Mouse (Mus musculus) telencephalon, adult 2 months (tissue): ENCODE measurements at regions not wholly inside any gene's neighbourhood (a gene's known extent, or its start where the extent isn't known, plus 50 kb on each side); places are given as distances from the start of the nearest gene placed in this dataset.
A peak's percentile ranks its signal among the peaks of the same experiment; 100 is the strongest.
"Not testable (repeated sequence)": the region's sequence is repeated elsewhere in the genome, so short reads cannot be mapped to it uniquely, and the experiment has no call there.

Experiments
- DNase-seq: peaks from one replicate; pipeline ENCODE4 v3.0.0-alpha.2; 2011; ENCODE audit warnings: low read depth, low spot score

DNA sequence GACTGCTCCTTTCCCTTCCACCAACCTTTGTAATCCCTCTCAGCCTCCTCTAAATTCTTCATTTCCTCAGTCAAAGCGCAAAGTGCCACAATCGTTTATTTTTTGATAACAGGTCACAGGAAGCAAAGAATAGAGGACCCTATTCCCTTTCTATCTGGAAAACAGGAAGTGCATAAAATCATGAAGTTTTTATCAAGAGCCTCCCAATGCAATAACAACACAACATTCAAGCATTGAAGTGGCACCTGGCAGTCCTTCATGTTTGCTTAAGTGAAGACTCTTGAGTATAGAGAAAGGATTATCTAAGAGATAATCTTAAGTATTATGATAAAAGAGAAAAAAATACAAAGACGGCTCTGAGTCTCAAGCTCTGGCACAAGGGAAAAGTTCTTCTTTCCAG, 111.9 kb downstream of the Ibtk start:
- DNase-seq, result no peak

DNA sequence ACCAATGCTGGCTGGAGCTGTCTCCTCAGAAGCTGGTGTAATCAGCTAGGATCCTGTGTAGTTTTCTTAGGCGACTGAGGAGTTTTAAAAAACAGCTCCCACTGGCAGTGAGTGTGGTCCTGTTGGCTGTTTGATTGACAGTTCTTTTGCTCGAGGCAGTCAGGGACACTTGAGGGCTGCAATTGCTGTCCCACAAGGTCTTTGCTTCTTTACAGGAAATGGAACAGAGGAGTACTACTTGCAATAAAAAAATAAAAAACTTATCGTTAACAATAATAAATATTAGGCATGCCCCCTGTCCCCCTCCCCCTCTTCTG, 113.0 kb downstream of the Ibtk start:
- DNase-seq, result no peak

DNA sequence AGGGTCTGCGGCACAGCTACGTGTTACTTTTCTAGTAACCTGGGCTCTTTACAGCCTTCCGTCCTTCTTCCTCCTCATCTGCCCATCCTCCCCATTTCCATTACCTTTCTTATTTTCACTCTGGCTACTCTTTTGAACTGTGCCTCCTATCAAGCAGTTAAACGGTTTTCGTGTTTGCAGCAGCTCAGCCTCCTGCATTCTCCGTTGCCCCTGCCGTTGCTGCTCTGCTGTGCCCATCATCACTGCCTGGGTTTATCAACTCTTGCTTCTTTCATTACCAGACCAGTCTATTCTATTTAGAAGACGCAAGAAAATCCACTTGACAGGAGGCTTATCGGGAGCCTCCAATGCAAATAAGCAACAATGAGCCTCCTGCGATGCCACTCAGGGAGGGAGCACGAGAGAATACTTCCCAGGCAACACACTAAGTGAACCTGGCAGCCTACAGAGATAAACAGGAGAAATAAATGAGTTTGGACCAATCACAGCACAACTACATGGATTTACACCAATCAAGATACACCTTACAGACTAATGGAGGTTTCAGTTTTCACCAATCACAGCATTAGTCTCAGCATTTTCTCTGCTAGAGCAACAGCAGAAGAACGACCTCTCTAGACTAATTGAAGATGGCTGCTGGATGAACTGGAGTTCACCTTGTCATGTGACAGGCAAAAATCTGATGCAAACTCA, 113.5 kb downstream of the Ibtk start:
- peak; percentile 6 for DNase-seq

DNA sequence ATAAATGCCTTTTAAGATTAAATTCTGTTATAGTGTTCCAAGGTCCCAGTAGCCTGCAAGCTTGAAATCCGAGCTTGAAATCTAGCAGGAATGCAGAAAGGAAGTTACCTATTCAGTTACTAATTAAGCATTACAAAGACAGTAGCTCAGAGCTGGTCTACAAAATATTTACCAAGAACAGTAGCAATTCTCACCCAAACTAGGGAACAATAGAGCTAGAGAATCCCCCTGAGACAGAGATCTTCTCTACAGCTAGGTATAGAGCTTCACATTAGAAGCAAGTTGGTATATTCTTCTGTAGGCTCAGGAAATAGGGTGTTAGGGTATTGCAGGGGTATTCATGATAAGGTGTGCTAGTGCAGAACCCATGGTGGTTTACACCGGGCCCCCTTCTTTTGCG, 114.3 kb downstream of the Ibtk start:
- not testable (repeated sequence) for DNase-seq

DNA sequence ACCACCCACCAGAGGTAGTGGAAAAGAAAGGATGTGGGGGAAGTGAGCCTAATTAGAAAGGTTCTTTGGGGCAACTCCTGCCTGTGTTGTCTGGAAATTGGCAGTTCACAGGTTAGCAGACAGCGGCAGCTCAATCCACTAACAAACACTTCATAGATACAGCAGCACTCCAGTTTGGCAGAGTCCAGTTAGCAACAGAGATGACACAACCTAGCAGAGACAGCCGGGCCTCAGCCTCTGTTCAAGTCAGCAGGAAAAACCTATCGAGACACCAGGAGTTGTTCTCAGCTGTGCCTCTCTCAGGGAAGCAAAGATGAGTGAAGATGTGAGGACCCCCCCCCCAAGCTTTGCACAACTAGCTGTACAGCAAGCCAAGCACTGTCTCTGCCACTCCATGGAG, 131.2 kb downstream of the Ibtk start:
- DNase-seq, result no peak

DNA sequence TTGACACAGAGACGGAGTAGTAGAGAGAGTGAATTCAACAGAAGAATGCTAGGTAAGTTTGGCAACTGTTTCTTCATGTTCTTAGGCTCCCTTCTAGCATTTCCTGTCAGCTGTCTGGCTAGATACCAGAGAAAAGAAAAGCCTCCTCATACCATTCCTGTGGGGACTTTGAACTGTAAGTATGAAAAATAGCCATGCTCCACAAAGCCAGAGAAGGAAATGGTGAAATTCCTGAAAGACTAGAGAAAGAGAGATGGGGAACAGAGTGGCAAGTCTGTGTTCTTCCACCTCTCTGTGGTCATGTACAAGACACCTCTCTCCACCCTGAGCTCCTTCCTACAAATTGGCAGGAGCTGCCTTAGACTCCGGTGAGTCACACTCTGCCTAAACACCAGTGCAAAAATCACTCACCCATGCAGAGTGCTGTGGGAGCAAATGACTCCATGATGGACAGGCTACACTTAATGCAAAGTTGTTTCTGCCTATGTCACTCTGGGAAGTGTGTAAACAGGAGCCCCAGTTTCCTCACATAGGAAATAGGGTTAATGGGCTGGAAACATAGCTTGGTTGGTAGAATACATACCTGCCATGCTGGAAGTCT, 131.9 kb downstream of the Ibtk start:
- DNase-seq, result no peak

DNA sequence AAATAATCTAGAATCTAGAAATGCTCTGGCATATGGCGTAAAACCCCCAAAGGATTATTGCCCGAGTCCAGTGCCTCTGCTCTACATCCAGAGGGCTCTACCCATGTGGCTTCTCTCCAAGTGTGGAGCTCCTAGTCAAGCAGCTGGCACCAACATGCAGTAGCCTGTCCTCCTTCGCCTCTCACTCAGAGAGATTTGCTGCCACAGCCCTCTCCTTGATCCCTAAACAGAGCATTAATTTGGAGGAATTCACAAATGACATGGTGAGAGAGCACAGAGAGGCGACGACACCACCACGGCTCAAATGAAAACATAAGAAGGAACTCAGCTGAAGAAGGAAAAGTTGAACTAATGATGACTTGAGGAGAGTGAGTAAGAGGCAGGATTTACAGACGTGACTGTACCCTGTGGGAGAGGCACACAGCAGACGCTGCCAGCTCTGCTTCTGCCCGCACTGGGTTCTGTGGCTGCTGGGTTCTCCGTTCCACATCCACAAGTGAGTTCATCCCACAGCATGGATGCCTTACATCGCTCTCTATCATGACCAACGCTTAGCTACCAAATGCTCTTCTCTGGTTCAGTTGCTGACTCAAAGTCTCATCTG, 132.8 kb downstream of the Ibtk start:
- DNase-seq, result no peak

DNA sequence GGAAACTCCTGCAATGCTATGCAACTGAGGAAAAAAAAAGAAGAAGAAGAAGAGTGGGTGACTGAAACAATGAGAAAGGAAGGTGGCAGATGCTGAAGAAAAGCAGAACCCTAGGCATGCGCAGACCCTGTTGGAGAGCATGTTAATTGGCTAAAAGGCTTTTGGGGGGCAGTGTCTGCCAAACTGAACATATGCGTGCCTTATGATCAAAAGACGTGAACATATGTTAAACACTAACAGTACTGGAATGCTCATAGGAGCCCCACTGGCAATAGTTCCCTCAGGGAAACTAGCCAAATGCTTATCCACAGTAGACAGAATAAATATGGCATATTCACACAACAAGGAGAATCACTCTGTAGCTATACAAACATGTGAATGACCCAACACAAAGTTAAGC, 140.0 kb downstream of the Ibtk start:
- peak; percentile 29 for DNase-seq

DNA sequence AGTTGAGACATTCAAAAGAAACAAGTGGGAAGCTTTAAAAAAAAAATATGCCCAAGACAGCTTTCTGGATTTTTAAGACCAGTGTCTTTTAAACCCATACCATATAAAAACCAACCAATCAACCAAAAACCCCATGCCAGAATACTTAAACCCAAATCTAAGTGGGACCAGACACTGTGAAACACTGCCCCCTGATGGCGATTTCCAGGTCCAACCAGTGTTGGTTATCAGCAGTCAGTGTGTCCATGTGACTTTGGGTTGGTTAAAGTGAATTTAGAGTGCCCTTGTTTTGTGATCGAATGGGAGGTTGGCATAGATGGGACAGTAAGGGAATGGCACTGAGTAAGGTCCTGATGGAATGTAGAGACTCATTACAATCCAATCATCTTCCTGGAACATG, 152.2 kb downstream of the Ibtk start:
- no peak for DNase-seq

DNA sequence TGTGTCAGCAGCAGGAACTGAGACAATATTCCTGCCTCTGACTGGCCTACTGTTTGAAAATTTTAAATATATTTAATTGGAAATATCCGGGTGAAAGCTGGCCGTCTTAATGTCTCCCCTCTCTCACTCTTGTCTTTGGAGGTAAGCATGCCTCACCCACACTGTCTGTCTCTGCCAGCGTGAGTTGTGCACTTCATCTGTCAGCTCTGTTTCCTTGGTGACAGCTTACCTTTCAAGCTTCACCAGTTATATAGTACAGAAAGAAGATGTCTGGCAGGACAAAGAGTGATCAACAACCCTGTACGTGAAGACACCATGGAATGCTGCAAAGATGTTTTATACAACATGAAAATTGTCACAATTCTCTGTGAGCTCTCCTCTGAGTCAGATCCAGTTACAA, 155.3 kb downstream of the Ibtk start:
- DNase-seq, result no peak

DNA sequence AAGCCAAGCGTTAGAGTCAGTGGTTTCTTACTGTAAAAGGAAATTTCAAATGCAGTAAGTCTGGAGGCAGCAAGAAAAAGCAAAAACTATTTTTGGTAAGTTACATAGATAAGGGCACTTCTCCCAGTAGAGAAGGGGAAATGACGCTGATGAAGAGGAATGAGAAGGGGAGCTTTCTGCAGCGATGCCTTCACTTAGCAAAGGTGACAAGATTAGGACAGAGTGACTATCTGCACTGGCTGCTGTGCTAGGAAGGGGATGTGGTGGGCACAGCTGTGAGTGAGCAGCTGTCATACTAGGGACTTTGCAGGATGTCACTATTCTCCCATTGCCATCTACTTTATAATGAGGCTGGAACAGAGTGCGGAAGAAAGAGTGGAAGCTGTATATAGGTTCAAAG, 156.5 kb downstream of the Ibtk start:
- no peak for DNase-seq

DNA sequence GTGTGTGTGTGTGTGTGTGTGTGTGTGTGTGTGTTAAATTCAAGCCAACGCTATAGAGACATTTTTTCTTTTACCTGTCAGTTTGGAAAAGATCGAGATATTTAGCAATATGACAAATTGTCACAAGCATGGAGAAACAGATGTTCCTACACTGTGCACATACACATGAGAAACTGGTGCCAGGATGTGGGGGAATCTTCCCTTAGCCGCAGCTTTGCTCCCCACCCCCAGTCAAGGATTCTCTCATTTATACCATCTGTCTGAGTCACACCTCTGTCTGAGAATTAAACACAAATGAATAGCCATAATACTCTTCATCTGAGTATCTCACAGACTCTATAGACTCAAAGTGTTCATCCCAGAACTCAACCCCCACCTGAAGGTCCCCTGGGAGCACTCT, 159.9 kb downstream of the Ibtk start:
- DNase-seq, result no peak

DNA sequence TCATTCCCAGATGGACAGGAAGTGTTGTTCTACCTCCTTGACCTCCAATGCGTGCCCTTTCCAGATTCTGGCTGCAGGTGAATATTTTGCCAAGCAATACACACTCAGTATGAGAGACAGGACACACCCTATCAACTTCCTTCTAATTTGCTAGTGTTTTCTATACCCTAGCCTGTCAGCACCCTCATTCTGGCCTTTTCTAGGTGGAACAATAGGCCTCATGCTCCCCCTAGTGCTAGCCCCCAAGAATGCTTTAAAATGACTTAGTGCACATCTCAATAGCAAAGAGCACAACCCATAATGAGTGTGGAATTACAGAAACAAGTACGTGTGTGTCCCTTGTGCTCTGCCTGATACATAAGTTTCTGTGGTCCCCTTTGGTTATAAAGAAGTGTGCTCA, 161.1 kb downstream of the Ibtk start:
- DNase-seq, result no peak

DNA sequence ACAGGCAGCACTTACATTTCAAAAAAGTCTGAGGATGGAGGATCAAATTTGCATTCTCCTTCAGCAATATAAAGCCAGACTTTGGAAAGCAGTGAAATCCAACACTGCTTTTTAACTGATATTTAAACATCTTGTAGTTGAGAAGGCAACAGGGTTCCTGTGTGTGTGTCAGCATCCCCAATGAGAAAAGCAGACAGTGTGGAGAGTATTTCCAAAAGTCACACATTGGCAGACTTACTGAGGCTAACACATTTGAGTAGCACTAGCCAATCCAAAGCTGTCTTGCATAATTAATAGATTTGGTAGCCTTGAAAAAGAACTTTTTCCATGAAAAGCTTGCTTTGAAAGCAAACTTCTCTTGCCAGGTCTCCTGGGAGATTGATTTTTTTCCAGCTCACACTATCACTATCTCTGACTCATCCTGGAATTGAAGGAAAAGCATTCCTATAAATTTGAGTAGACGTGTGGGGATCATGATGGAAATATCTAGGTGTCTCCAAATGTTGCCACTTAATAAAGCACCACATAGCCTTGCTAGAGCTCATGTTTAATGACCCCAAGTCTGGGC, 168.0 kb downstream of the Ibtk start:
- DNase-seq, result no peak

DNA sequence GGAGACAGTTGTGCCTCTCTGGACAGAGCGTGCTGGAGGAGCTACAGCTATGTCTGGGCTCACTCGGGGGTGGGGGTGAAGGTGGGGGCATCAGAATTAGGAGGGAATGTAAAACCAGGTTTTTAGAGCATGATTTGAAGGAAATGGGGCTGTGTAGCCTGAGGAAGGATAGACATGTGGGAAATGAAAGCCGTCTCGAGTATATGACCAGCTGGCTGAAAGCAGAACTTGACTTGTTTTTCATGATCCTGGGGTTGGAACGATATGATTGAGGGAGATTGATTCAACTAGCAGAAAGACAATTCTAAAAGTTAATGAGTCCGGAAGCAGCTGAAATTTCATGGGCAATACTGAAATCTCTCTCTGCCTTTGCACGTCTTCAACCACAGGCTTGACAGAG, 171.3 kb downstream of the Ibtk start:
- DNase-seq, result no peak

DNA sequence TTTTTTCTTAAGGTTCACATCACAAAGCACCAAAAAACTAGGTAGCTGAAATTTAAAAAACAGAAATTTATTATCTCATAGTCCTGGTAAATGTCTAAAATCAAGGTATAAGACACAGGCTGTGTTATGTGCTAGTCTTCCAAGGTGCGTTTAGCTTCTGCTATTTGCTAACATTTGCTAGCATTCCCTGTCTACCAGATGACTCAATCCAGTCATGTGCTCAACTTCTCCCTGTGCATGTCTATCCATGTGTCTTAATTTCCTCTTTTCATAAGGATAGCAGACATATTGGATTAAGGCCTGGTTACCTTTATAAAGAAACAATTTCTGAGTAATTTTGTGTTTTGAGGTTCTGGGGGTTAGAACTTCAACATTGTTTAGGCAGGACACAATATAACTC, 171.8 kb downstream of the Ibtk start:
- DNase-seq, result no peak

DNA sequence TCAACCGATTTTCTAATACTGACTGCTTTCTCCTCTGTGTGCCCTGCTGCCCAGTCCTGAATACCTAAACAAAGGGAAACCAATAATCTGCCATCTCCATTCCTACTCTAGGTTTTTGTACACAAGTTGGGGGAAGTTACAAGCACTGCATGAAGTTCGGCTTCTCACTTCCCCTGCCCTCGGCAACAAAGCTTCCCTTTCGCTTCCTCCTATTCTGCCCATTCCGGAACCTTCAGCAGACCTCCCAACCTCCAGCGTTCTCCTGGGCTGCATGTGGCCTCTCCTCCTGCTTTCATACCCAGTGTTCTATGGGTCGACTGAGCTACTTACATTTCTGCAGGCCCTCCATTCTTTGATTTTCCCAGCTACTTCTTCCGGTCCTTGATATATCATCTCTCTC, 180.3 kb downstream of the Ibtk start:
- DNase-seq, result no peak

DNA sequence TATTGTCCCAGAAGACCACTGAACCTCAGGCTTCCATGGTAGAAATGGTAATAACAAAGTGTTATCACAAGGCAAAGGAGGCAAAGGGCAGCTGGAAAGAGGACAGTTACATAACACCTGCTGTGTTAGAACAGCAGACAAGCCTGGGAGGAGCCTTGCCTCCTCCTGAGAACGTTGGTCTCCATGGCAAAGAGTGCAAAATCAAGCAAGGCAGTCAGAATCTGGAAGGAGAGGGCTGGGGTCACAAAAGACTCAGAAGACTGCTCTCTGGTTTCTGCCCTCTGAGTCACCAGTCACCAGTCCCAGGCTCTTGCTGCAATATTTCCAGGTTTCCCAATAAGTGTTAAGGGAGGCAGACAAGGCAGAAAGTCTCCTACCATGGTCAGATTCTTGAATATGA, 197.3 kb downstream of the Ibtk start:
- DNase-seq, result no peak

DNA sequence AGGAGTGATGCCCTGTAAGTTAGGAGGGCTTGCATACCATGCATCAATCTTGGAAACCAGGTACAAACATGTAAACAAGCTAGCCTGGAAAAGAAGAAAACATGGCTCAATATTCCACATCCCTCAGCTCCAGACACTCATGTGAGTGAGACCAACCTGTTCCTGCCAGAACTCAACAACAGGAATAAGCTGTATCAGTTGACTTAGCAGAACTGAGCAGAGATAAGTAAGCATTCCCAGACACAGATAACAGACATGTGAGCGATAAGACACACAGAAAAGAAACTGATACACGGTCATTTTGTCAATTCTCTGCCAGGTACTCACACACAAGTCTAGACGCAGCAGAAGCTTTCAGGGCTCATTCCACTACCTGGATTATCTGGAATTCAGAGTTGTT, 198.7 kb downstream of the Ibtk start:
- DNase-seq, result no peak

DNA sequence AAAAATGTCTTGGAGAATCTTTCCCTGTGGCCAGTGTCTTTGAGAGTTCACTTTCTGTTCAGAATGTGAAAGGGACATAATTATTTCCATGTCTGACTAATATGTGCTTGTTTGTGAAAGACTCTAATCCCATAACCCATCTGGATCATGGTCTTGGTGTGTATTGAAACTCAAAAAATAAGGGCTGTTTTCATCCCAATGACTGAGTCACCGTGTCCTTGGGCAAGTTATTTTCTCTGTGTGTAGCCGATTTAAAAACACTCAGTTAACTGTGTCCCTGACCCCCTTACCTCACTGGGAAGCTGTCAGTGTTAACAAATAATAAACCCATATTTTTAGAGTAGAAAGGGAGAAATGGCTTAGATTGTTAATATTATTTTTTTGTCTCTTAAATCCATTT, 202.9 kb downstream of the Ibtk start:
- no peak for DNase-seq

DNA sequence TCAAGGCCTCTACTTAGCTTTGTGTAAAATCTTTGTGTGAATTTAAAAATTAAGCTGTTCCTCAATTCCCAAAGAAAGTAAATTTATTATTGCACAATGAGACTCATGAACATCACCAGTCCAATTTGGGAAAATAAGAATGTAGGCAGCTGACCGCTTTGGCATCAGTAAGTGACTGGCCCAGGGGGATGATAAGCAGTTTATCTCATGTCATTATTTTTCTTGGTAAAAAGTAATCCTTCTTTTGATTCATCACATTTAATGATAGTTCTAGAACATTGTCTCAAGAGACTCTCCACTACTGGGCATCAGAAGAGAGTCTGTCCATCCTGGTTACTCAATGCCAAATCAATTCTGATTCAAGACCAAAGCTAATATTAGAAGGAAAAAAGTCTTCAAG, 203.6 kb downstream of the Ibtk start:
- DNase-seq, result no peak

DNA sequence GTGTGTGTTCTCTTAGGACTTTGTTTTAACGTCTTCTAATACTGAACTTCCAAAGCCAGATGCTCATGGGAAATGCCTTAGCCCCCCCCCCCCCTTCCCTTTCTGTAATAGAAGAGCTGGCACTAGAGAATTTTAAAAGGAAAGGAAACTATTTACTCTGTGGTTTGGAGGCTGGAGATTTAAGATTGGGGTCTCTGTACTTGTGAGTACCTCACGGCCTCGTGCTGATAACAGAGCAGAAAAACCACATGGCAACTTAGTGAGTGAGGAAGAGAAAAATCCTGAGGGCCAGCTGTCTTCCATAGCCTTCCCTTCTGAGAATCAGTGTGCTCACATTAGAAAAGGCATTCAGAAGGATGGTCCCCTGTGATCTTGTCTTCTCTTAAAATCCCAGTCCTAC, 210.6 kb downstream of the Ibtk start:
- DNase-seq, result no peak

DNA sequence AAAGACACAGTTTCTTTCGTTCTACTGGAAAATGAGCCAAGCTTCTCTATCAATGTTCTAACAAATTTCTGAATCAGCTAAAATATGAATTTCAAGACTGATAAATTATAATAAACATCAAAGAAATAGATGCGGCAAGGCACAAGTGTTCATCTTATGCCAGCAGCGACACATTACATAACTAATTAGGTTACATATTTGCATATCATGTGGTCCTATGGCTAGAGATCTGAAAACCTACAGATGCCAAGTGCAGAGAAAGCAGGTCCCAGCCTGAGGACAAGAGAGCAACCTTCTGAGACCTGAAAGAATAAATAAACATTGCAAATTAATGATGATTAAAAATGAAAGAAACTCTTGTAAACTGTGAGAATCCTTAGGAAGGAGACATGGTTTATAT, 201.3 kb upstream of the Tent5a start:
- DNase-seq, result no peak
